Mouse (Mus musculus): ENCODE results near the gene Smurf1. TPM values are rescaled to one million over a fixed set of nuclear protein-coding genes. Genes with fewer than 3 reads are reported as not detected.

Smurf1 gene
- total RNA-seq, 4 experiments from 2014 or later = 32.4 to 38.4 (median 37.2) TPM

DNA sequence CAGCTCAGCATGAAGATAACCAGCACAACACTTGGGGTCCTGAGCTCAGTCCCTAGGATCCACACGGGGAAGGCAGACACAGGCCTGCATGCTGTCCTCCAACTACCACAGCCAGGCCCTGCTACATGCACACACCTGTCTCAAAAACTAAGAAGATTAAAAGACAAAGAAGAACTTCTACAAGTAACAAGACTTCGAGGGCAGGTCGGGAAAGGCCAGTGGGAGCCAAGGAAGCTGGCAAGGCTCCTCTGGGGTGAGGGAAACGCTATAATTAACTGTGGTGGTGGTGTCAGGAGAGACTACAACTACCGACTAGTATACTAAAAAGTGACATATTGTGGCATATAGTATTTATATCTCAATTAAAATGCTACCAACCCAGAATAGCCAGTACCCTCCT lies 49.8 kb downstream of the Smurf1 start:
- DNase-seq (ENCODE audit: low spot score in 2 of 2) = no peak

DNA sequence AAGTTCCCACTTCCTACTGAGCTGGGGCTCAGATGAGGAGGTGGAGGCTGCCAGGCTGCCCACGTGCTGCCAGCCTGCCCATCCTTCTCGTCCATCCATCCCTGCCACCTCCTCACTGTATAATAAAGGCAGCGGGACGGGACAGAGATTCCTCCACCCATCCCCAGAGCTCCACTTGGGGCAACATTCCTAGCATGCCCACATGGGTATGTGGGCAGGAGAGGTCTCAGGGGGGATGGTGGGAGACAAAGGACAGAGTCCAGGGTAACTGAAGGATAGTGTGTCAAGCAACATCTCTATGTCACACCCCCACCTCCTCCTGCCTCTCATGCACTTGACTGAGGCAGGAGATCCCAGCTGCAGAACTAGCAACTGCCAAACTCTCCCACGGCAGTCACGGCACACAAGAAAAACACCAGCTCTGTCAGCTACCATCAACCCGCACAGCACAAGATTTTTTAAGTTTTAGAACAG lies 51.2 kb downstream of the Smurf1 start:
- peak in 1 of 2 experiments; percentile 73 for DNase-seq (ENCODE audit: low spot score in 2 of 2)

DNA sequence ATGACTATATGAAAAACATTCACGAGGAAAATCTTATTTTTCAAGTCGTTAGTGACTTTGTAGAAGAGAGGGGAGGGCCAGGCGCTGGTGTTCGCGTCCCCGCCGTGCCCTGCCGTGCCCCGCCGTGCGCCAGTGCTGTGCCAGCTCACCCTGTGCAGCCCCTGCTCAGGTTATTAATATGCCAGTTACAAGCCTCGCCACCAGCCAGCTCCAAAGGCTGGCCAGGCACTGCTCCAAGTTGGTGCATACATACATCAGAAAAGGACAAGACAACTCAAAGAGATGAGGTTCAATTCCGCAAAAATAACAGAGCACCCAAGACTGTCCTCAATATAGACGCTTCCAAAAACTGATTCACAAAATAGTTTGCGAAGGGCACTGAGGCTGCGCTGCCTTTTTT lies 51.7 kb downstream of the Smurf1 start:
- DNase-seq (ENCODE audit: low spot score in 2 of 2) = peak in 1 of 2 experiments; percentile 51

DNA sequence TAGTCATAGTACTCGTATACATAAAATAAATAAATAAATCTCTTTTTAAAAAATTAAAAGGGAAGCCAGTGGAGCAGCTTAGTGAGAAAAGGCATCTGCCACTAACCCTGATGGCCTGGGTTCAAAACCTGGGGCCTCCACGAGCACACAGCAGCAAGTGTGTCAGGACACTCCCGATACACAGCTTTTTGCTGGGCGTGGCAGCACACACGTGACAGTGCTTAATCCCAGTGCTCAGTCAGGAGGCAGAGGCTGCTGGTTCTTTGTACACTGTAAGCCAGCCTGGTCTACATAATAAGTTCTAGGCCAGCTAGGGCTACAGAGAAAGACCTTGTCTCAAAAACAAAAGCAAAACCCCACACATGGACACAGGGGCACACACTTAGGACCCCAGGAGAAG lies 52.3 kb downstream of the Smurf1 start:
- DNase-seq (ENCODE audit: low spot score in 2 of 2) = no peak

DNA sequence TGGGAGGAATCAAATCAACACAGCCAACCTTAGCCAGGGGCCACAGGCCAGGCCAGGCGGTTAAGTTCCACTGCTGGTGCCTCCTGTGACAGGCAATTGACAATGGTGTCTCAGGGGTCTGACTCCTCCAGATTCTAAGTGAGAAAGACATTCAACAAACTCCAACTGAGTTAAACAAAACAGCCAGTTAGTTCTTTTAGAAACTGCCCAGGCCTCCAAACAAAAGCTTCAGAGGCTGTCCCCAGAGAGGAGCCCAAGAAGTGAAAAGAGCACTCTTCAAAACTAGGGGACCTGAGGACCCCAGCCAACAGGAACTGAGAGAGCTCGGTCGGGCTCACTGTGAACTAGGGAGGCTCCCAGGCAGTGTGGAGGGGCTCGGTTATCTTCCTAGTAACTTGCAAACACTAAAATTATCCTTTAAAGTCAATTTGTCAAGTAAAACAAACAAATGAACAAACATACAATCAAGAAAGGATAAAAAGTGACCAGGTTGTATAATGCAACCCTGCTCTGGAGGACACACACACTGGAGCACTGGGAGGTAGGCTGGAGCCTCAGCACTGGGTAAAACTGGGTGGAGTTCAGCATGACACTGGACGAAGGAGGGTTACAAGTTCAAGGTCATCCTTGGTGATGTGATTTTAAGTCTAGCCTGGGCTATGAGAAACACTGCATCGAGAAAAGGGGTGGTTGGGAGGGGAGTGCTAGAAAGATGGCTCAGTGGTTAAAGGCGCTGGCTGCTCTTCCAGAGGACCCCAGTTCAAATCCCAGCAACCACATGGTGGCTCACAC lies 52.9 kb downstream of the Smurf1 start:
- DNase-seq (ENCODE audit: low spot score in 2 of 2) = no peak

DNA sequence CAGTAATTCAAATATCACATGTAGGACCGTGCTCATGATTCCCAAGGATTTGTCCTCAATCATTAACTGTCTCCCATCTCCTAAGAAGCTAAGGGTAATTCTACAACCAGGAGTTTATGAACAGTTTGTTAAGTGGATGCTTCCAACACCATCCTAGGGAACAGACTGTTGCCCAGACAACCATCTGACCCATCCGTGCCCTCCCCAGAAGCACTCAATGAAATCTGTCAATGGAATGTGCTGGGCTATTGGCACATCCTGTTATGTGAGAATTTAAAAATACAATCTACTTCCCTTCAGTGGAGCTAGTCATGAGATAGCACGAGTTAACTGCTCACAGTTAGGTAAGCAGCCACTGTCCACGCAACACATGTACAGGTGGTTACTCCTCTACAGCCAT lies 56.1 kb downstream of the Smurf1 start:
- no peak for DNase-seq (ENCODE audit: low spot score in 2 of 2)

DNA sequence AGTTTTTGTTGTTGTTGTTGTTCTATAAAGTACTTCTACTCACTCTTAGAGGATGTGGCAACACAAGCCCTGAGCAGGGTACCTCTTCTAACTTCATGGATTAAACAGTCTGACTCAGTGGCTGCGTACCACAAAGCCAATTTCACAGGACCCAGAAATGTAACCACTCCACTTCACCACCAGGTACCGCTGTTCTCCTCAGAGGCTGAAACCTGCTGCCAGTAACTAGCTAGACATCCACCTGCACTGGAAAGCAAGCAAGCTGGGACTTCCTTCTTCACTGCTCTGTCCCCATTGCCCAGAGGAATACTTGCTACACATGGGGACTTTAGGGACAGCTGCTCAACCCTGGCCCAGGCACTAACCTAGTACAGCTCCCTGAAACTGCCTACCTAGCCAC lies 58.1 kb downstream of the Smurf1 start:
- DNase-seq (ENCODE audit: low spot score in 2 of 2) = no peak

DNA sequence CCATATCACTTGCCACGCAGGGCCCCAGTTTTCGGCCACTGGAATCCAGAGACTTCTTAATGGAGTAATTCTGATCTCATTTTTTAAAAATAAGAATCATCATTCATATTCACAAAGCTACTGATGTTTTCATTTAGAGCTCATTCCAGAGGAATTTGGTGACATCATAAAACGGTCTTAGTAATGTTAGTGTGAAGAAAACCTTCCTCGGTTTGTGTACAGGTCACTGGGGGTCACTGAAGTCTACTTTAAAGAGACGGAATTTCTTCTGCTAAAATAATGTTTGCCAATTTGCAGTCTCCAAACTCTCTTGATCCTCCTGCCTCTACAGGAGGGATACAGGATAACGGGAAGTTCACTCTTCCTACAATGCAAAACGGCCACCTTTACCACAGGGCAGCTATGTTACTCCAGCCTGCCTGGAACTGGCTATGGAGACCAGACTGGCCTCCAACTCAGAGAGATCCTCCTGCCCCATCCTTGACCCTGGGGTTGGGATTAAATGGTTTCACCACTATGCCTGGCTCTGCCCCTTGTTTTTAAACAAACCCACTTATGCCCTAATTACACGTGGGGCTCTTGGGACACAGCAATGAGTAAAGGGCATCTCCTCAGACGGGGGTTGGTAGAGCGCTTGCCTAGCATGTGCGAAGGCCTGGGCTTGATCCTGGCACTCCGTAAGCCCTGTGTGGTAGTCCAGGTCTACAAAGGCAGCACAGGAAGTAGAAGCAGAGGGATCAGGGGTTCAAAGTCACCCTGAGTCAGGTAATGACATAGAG lies 61.1 kb downstream of the Smurf1 start:
- DNase-seq (ENCODE audit: low spot score in 2 of 2) = no peak

DNA sequence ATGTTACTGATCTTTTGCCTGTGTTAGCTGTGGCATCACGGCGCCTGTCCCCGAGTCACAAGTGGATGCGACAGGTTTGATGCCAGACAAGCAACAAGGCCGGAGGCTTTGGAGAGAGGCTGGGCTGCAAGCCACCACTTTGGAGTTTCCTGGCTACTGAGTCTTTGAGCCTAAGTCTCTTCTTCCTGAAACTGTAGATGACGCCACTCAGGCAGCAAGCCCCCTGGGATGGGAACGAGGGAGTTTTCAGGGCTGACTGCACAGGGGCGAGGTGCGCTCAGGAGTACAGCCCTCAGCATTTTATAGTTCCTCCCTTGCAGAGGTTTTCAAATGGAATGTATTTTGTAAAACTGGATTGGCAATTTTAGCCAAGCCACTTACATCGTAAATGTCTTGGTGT lies 63.9 kb downstream of the Smurf1 start:
- DNase-seq (ENCODE audit: low spot score in 2 of 2) = no peak

DNA sequence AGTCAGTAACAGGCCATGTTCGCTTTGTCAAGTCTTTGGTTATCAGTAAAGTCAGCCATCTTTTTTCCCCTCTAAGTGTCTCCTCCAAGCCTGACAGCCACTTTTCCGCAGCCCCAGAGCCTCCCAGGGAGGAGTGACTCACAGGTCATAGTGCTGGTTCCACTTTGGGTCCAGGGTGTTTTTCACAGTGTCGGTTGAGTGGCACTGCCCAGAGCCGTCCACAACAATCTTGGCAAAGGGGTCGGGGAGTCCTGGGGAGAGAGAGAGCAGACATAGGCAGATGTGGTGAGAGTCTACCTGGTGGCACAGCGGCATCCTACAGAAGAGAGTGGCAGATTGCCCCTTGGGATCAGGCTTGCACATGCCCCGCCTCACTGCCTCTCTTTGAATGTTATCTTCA lies 64.6 kb downstream of the Smurf1 start:
- no peak for DNase-seq (ENCODE audit: low spot score in 2 of 2)

DNA sequence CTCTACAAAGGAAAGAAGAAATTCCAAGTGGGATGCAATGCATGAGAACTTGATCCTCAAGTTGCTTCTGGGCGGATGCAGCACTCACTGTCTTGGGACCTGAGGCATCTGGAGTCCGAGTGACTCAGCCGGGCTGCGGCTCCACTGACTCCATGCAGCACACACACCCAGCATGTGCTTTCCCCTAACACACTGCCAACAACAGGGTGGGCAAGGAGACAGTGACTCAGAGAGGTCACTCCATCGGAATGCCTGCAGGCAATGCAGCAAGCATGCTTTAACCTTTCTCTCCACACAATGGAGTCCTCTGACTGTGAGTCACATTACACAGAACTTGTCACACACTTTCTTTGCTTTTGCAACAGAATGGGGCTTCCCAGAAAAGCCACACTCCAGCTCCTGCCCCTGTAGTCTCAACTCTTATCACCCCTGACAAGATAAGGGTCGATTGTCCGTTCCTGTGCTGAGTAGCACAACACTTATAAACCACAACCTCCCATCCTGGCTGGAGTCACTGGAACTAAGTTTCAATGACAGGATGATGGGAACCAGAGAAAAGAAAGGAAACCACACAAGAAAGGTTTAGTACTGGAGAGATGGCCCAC lies 67.1 kb downstream of the Smurf1 start:
- DNase-seq (ENCODE audit: low spot score in 2 of 2) = no peak

DNA sequence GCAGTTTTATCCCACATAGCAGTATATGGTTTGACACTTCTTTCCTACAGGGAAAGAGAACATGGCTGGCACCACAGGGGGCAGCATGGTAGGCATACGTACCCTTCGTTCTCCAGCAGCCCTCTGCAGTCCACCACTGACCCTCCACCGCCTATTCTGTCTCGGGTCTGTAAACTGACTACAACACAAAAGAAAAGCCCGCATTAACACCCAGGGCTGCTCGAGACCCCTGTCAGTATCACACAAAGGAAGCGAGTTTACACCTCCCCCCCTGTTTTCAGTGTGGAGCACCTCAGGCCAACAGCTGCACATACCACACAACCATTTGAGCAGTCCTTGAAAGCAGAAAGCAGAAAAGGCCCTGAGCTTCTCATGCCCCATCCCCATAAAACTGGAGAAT lies 67.8 kb downstream of the Smurf1 start:
- no peak for DNase-seq (ENCODE audit: low spot score in 2 of 2)

DNA sequence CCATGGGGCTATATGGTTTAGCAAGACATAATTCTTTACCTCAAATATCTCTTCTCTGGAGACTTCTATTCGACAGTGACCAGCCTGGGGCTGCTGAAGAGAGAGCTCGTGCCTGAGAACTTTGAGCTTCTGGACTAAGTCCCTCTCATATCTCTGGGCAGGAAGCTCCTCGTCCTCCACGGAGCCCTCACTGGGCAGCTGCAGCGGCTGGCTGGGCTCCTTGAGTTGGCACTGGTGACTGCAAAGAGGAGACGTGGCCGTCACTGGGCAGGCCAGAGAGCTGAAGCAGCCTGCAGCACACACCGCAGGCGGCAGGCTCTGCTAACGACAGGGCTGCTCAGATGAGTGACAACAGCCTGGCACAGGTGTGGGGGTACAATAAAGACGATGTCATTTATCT lies 74.4 kb downstream of the Smurf1 start:
- no peak for DNase-seq (ENCODE audit: low spot score in 2 of 2)

DNA sequence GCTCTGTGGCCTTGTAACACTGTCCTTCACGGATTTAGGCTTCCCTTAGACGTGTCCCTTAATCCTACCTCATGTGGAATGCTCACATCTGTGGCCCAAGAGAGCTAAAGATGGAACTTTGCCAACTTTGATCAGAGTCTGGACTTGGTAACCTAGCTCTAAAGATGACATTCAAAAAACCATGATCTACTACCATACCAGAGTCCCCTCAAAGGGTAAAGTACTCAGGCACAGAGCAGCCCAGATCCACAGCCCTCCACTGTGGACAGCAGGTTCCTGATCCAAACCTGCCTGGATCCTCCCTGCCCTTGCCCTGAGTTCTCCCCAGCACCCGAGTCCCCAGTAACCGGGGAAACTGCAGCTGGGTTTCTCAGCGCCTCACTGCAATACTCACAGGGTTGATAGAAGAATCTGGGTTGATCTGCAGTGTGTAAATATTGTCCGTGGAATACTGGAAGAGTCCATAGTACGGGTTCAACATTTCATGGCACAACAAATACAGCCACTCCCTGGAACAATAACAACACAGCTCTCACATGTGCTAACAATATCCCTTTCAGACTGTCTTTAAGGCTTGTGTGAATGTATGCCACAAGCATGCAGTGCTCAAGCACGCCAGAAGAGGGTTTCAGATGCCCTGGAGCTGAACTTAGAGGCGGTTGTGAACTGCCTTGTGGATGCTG lies 79.5 kb downstream of the Smurf1 start:
- DNase-seq (ENCODE audit: low spot score in 2 of 2) = no peak

DNA sequence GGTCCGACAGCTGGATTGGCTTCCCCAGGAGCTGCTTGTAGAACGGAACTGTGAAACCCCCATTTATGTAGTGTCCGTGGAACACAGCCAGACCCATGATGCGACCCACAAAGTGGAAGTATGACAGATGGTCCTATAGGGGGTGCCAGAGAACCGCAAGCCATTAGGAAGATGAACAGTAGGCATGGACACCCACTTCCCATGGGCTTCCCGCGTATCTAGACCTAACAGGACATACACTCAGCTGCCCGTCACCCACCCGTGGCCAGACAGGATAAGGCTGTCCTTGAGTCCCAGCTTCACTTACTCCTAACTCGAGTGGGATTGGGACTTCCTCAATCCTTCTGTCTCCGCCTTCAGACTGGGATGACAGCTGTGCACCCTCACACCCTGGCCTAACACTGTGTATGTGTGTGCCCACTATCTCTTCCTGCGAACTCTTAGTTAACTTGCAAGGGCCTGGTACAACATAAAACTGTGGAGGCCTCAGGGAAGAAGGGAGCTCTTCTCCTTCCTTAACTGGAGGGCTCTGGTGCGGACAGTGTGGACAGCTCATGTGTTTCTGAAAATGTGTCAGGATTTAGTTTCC lies 80.9 kb downstream of the Smurf1 start:
- DNase-seq (ENCODE audit: low spot score in 2 of 2) = peak in 1 of 2 experiments; percentile 43

DNA sequence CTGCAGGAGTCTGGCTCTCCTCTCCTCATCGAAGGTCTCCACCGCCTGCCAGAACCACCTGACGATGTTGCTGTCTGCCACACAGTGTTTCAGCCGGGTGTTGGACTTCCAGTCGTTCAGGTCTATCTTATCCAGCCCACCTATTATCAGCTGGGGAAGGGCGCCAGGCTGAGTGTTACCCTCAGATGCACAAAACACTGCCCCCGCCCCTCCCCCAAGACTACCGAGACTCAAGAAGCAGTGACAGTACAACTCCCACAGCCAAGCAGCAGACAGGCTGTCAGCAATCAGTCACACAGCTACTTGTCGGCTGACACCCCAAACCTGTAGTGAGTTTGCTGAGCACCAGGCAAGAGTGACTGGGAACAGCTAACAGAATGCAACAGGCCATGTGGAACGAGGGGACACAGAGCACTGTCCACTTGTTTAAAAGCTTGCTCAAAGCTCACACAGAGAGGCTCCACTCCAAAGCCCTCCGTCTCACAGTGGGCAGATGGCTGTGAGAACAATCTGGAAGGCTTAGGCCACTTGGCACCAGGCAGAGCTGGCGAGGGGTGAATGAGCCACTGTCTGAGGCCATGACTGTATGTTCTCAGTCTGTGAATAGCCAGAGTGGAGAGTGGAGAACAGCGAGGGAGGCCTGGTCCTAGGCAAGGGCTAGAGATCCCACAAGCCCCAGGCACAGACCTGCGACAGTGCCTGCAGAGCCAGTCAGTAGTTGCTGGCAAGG lies 83.8 kb downstream of the Smurf1 start:
- peak in 1 of 2 experiments; percentile 54 for DNase-seq (ENCODE audit: low spot score in 2 of 2)

DNA sequence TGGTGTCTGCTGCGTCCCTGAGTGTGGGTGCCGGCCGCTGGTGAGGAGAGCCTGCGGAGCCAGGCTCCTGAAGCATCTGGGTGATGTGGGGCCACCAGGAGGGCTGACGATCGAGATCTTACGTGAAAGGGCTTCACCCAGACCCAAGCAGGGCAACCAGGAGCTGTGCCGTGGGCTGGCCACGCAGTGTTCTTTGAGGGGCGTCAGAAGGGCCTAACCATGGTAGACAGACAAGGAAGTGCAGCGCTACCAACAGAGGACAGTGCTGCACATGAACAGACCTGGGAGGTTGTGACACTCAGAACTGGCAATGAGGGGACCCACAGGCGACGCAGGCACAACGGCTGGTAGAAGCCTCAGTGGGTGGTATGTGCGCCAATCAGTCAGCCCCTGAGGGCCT lies 88.6 kb downstream of the Smurf1 start:
- no peak for DNase-seq (ENCODE audit: low spot score in 2 of 2)

DNA sequence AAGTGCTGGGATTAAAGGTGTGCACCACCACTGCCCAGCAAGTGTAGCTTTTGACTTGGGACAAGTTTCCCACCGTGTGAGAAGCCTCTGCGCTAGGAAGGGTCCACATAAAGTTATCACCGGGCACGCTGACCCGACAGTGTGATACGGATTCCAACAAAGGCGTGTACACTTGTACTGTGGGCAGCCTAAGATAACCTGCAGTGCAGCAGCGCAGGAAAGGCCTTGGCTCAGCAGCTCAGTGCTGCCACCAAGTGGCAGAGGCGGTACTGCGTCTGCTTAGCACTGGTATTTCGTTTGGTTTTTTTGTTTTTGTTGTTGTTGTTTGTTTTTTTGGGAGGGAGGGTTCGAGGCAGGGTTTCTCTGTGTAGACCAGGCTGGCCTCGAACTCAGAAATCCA lies 89.8 kb downstream of the Smurf1 start:
- DNase-seq (ENCODE audit: low spot score in 2 of 2) = peak in 1 of 2 experiments; percentile 73

DNA sequence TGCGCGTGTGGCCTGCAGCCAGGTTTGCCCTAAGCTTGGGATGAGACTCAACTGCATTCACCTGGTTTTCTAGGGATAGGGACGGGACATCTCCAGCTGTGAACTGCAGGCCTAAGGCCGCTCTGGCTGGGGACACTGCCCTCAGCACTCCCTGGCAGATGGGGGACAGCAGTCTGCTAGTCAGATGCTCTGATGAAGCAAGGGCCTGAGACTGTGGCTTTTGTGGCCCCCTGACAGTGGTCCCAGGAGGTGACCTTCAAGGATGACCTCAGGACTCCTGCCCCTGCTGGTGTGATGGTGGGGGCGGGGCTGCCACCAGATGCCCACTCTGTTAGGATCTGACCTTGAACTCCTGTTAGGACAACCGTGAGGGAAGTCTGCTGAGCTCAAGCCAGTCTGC lies 90.4 kb downstream of the Smurf1 start:
- DNase-seq (ENCODE audit: low spot score in 2 of 2) = no peak

DNA sequence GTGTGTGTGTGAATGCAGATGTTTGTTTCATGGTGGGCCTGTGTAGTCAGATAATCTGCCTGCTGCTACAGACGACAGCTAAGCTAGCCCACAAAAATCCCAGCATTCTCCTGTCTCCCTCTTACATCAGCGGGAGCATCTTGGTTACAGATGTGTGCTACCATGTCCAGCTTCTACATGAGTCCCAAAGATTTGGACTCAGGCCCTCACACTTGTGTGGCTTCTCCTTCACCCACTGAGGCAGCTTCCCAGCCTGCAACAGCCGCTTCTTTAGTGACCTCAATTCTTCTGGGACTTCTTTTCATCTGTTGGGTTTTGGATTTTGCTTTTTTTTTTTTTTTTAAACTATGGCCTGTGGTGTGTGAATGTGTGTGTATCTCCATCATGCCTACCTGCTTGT lies 92.8 kb downstream of the Smurf1 start:
- no peak for DNase-seq (ENCODE audit: low spot score in 2 of 2)

DNA sequence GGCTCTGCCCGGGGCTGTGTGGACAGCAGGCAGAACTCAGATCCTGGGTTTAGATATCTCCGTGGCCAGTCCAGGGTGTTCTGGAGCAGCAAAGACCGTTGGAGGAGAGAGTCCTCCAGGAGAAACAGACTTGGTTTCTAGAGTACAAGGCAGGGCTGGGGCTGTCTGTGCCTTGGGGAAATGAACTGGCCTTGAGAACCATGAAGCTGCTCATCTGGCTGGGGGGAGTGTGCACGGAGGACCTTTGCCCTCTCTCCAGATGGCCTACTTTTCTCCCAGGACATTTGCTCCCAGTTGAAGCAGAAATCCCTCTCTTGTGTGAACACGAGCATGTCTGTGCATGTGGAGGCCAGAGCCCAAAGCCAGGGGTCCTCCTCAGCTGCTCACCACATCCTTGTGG lies 93.3 kb downstream of the Smurf1 start:
- DNase-seq (ENCODE audit: low spot score in 2 of 2) = no peak
